Mouse (Mus musculus): Measurements from ENCODE around the gene Atp8a2.

DNA sequence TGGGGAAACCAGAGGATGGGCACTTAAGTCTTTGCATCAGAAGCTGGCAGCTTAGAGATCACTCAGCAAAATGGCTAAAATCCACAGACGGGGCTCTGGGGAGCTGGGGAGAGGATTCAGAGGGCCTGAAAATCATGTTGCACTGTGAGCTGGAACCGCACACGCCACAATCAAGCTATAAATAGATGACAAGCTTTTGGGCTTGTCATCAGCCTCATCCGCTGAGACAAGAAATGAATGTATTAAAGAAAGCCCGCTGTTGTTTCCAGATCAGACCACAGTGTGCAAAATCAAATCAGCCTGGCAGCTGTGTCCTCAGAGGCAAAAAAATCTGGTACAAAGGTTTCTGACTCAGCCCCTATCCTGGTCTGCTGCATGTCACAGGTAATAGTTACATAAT is 7.2 kb downstream of the Atp8a2 start:
- no peak for TF ChIP-seq POLR2A (IDR thresholded peaks at IDR 0.05; ENCODE audit: extremely low read depth, insufficient read depth, low read length)
- no peak for TF ChIP-seq CTCF (IDR thresholded peaks at IDR 0.05; ENCODE audit: extremely low read depth, insufficient read depth, low read length)
